Mouse (Mus musculus): ENCODE measurements at regions not wholly inside any gene's neighbourhood (a gene's known extent, or its start where the extent isn't known, plus 50 kb on each side); places are given as distances from the start of the nearest gene placed in this dataset.

DNA sequence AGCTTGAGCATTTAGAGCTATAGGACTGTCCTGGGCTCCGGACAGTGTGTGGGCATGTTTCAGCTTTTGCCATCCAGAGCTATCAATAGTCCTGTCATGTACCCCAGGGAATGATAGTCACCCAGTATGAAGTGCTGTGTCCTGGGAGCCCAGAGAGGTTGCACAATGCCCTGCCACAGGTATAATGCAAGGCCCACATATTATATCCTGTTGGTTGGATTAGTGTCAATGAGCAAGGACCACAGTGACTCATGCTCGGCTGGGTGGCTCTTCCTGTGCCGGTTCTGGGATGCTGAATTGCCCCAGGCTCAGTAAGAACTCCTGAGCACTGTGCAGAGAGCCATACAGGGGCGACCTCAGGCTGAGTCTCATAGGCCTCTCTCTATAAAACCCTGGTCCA lies 54.5 kb upstream of the Ccnd1 start:
- DNase-seq (ENCODE audit: low read depth) = peak; percentile 25

DNA sequence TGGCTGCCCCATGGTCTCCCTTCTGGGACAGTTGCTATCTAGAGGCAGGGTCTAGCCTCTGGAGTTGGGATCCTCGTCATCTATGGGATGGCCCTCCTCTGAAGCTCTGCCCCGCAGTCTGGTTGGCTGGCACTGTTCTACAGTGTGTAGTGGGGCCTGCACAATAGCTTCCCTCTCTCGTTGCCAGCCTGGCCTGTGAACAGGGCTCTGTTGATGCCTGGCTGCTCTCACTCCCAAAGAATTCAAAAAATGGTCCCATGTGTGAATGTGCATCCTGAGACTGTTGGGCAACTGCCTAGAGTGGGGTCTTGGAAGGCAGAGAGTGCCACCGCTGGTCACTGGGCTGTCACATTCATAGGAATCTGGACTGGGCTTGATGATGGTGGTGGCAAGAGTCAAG lies 53.8 kb upstream of the Ccnd1 start:
- no peak for DNase-seq (ENCODE audit: low read depth)

DNA sequence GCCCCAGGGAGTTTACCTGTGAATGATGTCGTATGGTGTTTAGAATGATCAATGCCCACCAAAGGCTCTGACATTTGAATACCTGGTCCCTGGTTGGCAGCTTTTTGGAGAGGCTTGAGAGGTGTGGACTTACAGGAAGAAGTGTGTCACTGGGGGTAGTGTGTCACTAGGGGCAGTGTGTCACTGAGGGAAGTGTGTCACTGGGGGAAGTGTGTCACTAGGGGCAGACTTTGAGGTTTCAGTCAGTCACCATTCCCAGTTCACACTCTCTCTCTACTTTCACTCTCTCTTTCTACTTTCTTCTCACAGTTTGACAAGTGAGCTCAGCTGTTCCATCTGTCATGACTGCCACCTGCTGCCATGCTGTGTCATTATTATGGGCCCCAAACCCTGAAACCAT lies 52.0 kb upstream of the Ccnd1 start:
- no peak for DNase-seq (ENCODE audit: low read depth)
